Mouse (Mus musculus): ENCODE measurements at regions not wholly inside any gene's neighbourhood (a gene's known extent, or its start where the extent isn't known, plus 50 kb on each side); places are given as distances from the start of the nearest gene placed in this dataset.

- DNase-seq (ENCODE audit: low read depth, low spot score): no peak
- 87% methylated on average over 4 of the region's 4 CpGs for WGBS
These were observed 304.6 kb downstream of the Klf6 start for GRCm38 (mm10) chr13:6165916-6166315.

- WGBS: 77% methylated on average over 1 of the region's 1 CpGs
These were observed 305.9 kb downstream of the Klf6 start for GRCm38 (mm10) chr13:6167055-6167761.

GRCm38 (mm10) chr13:6173095-6173494 is 311.8 kb downstream of the Klf6 start:
- no peak for DNase-seq (ENCODE audit: low read depth, low spot score)

More at GRCm38 (mm10) chr13:6167055-6167761, 305.9 kb downstream of the Klf6 start:
- no peak for DNase-seq (ENCODE audit: low read depth, low spot score)

- 58% methylated on average over 9 of the region's 9 CpGs for WGBS
These were observed 317.2 kb downstream of the Klf6 start for GRCm38 (mm10) chr13:6178362-6179070.

GRCm38 (mm10) chr13:6189133-6189532 is 327.9 kb downstream of the Klf6 start:
- 52% methylated on average over 3 of the region's 3 CpGs for WGBS
- DNase-seq (ENCODE audit: low read depth, low spot score): no peak

More at GRCm38 (mm10) chr13:6178362-6179070, 317.2 kb downstream of the Klf6 start:
- DNase-seq (ENCODE audit: low read depth, low spot score): no peak

- no peak for DNase-seq (ENCODE audit: low read depth, low spot score)
- WGBS: 9% methylated on average over 7 of the region's 7 CpGs
These were observed 328.3 kb downstream of the Klf6 start for GRCm38 (mm10) chr13:6189566-6189965.

- 79% methylated on average over 7 of the region's 7 CpGs for WGBS
- no peak for DNase-seq (ENCODE audit: low read depth, low spot score)
These were observed 330.1 kb downstream of the Klf6 start for GRCm38 (mm10) chr13:6191186-6191914.

- WGBS: 35% methylated on average over 5 of the region's 5 CpGs
- no peak for DNase-seq (ENCODE audit: low read depth, low spot score)
These were observed 330.6 kb downstream of the Klf6 start for GRCm38 (mm10) chr13:6191915-6192295.

GRCm38 (mm10) chr13:6196690-6197089 is 335.4 kb downstream of the Klf6 start:
- DNase-seq (ENCODE audit: low read depth, low spot score): no peak
- 78% methylated on average over 5 of the region's 5 CpGs for WGBS

- DNase-seq (ENCODE audit: low read depth, low spot score): no peak
- 93% methylated on average over 6 of the region's 6 CpGs for WGBS
These were observed 337.8 kb downstream of the Klf6 start for GRCm38 (mm10) chr13:6199107-6199506.

GRCm38 (mm10) chr13:6201516-6201915 is 340.2 kb downstream of the Klf6 start:
- 78% methylated on average over 1 of the region's 1 CpGs for WGBS
- no peak for DNase-seq (ENCODE audit: low read depth, low spot score)

GRCm38 (mm10) chr13:6204801-6205200 is 343.1 kb upstream of the Pitrm1 start:
- WGBS: 44% methylated on average over 4 of the region's 4 CpGs
- no peak for DNase-seq (ENCODE audit: low read depth, low spot score)

- 32% methylated on average over 2 of the region's 2 CpGs for WGBS
- no peak for DNase-seq (ENCODE audit: low read depth, low spot score)
These were observed 335.4 kb upstream of the Pitrm1 start for GRCm38 (mm10) chr13:6212550-6212949.

GRCm38 (mm10) chr13:6214189-6214588 is 333.8 kb upstream of the Pitrm1 start:
- WGBS: 76% methylated on average over 2 of the region's 2 CpGs
- no peak for DNase-seq (ENCODE audit: low read depth, low spot score)

GRCm38 (mm10) chr13:6226087-6226643 is 321.8 kb upstream of the Pitrm1 start:
- 79% methylated on average over 7 of the region's 7 CpGs for WGBS
- DNase-seq (ENCODE audit: low read depth, low spot score): no peak

GRCm38 (mm10) chr13:6228278-6228677 is 319.7 kb upstream of the Pitrm1 start:
- 94% methylated on average over 1 of the region's 1 CpGs for WGBS
- no peak for DNase-seq (ENCODE audit: low read depth, low spot score)

- no peak for DNase-seq (ENCODE audit: low read depth, low spot score)
- 100% methylated on average over 1 of the region's 1 CpGs for WGBS
These were observed 312.6 kb upstream of the Pitrm1 start for GRCm38 (mm10) chr13:6235394-6235793.

GRCm38 (mm10) chr13:6236503-6236902 is 311.4 kb upstream of the Pitrm1 start:
- 73% methylated on average over 8 of the region's 8 CpGs for WGBS
- no peak for DNase-seq (ENCODE audit: low read depth, low spot score)

- WGBS: 59% methylated on average over 3 of the region's 3 CpGs
- DNase-seq (ENCODE audit: low read depth, low spot score): no peak
These were observed 310.7 kb upstream of the Pitrm1 start for GRCm38 (mm10) chr13:6237201-6237600.

- peak; percentile 33 for DNase-seq (ENCODE audit: low read depth, low spot score)
- 52% methylated on average over 3 of the region's 3 CpGs for WGBS
These were observed 307.1 kb upstream of the Pitrm1 start for GRCm38 (mm10) chr13:6240855-6241254.
